Mouse (Mus musculus): Measurements from ENCODE around the gene Bcl2l11.
"Not testable (repeated sequence)": the region's sequence is repeated elsewhere in the genome, so short reads cannot be mapped to it uniquely, and the experiment has no call there.

Gene Bcl2l11

DNA sequence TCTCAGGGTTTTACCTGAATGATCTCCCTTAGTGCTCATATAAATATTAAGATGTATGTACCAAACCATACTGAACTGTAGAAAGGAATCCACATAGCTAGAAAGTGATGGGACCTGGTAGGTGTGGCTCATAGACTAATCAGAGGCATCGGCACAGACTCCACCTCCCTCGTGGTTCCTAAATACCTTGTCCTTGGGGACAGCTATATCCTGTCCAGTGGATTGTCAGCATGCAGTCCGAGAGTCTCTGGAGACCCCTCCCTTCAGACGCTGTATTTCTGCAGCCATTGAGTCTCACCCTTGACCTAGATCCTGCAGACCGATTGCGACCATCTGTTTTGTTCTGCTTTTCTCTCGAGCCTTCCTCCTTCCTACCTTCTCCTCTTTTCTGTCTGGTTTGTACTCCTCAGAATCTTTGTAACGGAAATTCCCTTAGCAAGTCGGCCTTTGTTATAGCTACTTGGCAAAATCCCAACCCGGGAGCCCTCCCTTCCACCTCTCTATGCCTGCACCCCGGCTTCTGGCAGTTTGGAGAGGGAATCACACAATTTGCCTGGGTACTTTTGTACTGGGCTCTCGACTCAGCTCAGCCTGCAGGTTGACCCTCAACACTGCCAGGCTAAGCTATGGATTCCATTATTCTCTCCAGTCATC, 50.7 kb downstream of the Bcl2l11 start:
- no peak for DNase-seq

DNA sequence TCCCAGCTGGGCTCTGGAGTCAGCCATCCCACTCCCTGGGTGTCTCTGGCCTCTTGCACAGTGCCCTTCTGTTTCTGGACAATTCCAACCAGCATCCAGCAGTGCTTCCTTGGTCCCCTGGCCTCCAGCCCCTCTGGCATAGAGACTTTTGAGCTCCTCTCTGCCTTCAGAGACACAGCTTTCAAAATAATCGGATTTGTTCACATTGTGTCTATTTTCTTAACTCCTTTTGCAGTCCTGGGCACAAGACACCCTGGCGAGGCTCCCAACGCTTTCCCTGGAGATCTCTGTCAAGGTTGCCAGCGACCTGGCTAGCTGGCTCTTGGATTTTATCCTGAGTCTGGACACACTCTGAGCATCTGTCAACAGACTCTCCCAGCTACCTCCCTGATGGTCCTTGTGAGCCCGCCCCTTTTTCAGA, 51.4 kb downstream of the Bcl2l11 start:
- DNase-seq = peak; percentile 18

DNA sequence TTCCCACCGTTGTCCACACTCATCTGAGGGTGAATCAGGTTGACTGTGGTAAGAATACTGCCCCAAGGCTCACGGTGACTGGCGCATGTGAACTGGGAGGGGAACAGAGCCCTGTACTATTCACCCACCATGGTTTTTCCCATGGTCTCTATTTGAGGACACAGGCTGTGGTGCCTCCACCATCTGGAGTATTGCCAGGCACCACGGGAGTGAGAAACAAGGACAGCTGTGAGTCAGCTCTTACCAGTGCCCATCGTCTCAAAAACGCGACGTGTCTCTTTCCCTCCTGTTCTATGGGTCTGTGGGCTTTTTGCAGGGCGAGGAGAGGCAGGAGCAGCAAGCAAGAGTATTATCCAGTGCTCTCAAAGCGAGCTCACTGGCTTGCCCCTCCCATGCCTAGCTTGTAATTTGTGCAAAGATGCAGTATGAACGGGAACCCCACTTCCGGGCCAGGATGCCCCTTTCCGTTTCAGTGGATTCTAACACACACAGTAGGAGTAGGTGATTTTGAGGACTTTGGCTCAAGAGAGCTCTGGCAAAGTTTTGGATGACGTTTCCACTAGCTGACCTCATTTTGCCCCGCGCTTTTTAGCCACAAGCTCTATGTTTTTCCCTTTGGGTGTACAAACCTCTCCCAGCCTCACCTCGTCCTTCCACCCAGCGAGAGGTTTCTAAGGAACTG, 53.4 kb downstream of the Bcl2l11 start:
- no peak for DNase-seq

DNA sequence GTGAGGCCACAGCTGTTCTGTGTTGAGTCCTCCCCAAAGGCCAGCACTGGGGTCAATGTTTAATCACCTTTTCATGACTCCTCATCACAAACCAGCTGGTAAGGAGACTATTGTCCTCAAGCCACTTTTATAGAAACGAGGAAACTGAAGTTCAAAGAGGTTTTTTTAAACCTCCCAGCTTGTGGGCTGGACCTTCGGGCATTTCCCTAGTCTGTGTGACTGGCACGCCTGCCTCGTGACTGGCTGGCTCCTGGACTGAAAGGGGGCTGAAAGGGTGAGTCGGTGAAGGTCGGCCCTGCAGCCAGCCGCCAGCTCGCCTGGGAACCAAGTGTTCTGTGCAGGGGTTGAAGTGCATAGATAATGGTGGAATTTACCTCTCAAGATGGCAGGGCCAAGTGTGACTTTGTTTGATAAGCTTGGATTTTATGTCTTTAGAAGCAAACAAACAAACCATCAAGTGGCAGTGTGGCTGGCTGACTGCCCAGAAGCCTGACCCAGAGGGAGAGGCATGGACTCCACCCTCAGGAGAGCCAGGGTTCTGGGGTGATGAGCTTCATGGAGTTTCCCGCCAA, 54.1 kb downstream of the Bcl2l11 start:
- no peak for DNase-seq

DNA sequence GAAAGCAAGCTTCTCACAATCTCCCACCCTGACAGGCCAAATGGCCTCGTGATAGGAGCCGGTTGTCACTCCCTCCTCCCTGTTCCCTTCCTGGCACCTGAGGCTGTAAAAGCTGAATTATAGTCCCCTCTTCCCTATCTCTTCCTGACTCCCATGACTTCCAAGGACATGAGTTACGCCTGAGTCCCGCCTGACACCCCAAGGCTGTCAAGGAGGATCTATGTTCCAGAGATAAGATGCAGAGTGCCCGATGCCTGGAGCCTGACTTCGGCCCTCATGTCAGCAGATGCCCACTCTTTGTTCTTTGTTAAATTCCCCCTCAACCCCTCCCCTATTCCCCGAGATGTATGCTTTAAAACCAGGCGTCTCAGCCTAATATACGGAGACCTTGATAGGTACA, 56.3 kb downstream of the Bcl2l11 start:
- not testable (repeated sequence) for DNase-seq

DNA sequence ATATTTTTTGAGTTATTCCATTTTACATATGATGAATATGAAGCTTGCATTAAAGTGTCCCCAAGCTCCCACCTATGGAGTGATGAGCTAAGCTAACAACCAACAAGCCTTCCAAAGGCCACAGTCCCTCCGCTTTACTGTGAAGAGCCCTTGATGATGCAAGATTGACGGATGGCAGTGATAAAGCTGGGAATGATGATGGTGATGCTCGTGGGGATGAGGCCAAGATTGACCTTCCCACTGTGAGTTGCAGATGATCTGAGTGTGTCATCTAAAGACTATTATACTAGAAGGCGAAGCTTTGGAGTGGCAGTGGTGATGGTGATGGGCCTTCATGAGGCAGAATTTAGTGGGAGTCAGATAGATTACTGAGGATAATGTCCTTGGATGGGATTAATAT, 56.9 kb downstream of the Bcl2l11 start:
- no peak for DNase-seq

DNA sequence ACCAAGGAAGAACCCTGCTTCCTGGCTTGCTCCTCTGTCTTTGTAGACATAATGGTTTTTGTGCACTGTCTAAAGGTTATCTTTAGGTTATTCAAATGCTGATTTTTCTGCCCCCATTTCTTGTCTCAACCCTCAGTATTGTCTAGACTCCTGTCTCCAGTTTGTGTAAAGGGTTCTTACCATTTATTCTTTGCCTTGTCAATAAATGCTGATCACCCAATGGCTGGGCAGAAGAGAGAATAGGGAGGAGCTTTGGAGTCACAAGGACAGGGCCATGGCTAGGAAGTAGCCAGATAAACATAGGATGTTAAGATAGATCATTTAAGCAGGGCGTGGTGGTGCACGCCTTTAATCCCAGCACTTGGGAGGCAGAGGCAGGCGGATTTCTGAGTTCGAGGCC, 57.9 kb downstream of the Bcl2l11 start:
- no peak for DNase-seq

DNA sequence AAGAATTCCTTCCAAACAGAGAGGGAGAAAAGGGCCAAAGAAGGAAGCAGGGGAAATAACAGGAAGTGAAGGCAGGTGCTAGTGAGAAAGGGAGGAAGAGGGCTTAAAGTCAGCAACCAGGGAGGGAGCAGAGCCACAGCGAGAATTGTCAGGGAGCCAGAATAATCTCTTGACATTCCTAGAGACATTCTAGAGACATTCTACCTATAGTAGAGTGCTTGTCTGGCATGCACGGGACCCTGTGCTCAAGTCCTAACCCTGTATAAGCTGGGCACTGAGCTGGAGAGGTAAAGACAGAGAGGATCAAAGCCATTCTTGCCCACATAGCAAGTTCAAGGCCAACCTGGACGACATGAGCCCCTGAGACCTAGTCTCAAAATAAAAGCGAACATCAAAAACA, 60.1 kb downstream of the Bcl2l11 start:
- no peak for DNase-seq

DNA sequence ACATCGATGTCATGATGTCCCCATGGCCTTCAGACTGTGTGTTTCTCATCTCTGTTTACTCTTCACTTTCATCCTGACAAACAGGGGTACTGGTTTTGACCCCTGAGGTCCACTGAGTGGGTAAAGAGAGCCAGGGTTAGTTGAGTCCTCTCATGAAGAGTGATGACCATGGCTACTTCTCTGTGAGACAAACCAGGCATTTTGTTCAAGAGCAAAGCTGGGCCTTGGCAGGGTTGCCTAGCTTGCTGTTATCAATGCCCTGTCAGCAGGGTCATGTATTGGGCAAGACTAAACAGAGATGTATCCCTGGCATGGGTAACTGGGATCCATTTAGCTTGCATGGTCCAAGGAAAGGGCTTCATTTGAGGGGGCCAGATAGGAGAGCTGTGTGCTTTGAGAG, 61.4 kb downstream of the Bcl2l11 start:
- no peak for DNase-seq

DNA sequence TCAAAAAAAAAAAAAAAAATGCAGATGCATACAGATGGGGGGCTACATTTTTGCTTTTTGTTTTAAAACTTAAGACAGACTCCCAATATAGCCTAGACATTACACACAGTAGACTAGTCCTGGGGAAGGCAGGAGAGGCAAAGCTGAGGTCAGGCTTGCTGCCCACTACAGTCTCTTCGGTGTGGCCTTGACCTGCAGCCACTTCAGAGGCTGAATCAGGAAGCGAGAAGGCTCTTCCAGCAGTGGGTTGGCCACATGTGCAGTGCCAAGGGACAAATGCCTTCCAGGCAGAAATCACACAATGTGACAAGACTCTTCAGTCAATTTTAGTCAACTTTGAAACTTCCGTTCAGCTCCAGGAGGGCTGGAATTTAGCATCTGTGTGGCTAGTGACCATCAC, 62.6 kb downstream of the Bcl2l11 start:
- no peak for DNase-seq

DNA sequence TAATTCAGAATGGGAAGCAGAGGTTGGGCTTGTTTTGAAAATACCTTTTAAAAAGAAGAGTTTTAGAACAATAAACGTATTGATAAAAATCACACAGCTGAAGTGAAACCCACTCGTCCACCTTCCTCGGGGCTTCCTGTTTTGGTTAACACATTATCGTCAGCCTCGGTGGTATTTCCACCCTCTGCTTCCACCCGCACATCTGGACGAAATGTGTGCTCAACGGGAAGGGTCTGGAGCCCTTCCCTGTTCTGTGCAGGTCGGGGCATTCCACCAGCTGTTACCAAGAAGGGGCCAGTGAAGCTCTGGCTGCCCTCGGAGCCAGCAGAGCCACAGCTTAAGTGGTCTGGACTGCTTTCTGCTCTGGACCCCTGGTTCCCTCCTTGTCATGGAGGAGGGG, 63.9 kb downstream of the Bcl2l11 start:
- DNase-seq = no peak

DNA sequence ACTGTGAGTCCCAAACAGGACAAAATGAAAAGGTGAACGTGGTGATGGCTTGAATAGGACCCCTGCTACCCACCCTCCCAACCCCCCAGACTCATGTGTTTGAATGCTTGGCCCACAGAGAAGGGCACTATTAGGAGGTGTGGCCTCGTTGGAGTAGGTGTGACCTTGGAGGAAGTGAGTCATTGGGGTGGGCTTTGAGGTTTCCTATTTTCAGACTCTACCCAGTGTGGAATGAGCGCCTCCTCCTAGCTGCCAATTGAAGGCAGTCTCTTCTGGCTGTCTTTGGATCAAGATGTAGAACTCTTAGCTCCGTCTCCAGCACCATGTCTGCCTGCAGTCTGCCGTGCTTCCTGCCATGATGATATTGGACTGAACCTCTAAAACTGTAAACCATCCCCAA, 64.4 kb downstream of the Bcl2l11 start:
- no peak for DNase-seq

DNA sequence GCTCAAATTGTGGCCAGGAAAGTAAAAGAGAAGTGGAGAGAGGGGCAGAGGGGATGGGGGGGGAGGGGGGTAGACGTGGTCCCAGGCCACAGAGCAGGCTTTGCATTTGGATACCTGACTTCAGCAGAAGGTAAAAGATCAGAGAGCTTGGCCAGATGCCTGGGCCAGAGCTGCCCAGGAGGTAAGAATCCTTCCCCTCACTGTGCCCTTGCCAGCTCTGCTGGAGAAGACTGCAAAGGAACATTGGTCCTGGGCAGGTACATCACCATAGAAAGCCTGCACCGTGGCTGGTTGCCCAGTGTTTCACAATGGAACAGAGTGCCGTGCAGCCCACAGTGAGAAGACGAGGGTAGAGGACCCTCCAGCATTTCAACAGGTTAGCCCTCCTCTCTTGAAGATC, 67.6 kb downstream of the Bcl2l11 start:
- no peak for DNase-seq

DNA sequence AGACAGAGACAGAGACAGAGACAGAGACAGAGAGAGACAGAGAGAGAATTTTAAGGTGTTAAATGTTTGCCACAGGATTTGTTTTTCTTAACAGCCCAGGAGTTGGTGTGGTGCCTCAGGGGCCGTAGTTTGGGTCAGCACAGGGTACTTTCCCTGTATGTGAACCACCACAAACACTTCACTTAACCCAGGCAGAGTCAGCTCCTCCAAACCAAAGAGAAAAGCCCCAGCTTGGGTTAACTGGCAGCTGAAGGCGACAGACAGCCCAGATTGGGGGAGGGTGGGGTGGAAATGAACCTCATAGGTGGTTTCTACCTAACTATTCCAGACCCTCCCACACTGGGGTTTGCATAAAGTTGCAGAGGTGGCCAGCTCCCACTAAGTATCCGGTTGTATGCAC, 71.5 kb downstream of the Bcl2l11 start:
- no peak for DNase-seq

DNA sequence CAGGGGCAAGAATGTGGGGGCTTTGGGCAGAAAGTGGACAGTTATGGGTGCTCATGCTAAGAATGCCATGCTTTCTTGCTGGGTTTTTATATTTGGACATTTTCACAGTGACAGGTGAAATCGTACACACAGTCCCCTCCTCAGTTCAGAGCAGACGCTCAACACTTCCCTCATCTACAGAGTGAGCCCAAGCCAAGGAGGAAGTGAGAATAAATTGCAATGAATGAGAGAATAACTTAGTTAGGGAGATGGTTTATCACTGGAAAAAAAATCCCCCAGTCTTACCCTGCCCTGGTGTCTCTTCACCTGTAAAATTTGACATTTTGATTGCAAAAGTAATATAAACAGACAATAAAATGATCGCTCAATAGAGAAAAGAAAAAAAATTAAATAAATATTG, 77.3 kb downstream of the Bcl2l11 start:
- DNase-seq = no peak

DNA sequence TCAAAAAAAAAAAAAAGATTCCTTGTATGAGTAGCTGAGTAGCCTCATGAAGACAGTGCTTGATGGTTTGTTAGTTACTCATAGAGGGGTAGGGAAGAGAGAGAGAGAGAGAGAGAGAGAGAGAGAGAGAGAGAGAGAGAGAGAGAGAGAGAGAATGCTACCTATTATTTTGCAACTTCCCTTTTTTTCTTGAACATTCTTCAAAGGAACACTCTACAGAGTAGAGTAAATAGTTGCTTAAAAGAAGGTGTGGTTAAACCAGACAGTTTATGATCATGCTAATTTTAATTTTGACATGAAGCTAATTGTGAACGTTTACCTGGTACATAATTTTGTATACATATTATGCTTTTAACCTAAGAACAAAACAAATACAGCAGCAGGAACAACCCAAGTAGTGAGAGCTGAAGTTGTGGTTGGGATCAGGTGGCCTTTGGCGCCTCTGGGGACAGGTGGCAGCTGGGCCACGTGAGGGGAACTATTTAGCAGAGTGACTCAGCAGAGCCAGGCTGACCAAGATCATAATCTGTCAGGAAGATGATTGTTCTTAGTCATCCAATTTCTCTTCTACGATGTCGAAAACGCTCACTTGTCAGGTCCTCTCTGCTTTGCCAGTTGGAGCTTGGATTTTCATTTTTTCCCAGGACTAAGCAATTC, 78.0 kb downstream of the Bcl2l11 start:
- no peak for DNase-seq

DNA sequence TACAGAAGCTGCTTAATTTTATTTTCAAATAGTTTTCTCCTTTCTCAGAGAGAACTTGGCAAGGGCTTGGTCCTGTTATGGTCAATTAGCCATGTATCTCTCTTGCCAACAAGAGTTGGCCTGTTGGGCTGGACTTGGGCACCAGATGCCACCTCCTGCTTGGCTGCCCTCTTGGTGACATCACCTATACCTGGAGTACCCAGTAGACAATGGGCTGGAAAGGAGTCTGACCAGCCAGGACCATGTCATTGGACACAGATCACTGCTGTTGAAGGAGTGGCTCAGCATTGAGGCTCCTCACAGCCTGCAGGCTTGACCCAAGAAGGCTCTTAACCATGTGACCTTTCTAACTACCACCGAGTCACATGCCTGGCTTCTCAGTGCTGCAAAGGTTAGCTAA, 82.7 kb downstream of the Bcl2l11 start:
- DNase-seq = peak; percentile 4

DNA sequence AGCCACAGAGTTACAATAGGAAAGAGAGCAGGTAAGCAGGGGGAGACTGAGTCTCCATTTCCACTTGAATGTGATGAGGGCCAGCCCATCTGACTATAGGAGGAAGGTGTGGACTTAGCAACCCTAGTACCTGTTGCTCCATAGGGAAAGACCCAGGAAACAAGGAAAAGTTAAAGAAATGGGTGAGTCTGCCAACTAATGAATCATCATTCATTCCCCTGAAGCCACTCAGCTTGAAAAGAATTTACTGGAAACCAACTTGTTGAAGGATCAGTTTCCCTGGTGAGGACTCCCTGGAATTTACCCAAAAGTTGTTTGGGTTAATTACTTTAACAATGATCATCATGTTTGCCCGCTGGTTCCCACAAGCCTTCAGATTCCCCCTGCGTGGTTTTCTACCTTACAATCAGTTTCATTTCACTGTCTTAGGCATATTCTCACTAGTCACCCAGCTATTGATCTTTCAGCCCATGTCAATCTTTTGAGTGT, 84.0 kb downstream of the Bcl2l11 start:
- DNase-seq = no peak

DNA sequence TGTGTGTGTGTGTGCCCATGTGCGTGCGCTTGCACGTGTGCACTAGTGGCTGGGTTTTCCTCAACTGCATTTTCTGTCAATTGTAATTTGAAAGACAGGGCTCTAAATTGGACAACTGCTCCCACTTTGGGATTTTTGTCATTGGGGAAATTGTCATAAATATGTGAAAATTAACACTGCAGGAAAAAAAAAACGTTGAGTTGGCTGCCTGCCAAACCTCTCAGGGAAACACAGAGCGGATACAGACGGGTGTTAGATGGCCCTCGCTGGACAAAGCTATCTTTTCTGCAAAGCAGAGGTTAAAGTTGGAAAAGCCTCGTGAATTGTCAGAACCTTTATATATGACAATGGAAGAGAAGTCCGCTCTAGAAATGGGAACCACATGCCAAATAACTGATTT, 84.5 kb downstream of the Bcl2l11 start:
- DNase-seq = no peak

DNA sequence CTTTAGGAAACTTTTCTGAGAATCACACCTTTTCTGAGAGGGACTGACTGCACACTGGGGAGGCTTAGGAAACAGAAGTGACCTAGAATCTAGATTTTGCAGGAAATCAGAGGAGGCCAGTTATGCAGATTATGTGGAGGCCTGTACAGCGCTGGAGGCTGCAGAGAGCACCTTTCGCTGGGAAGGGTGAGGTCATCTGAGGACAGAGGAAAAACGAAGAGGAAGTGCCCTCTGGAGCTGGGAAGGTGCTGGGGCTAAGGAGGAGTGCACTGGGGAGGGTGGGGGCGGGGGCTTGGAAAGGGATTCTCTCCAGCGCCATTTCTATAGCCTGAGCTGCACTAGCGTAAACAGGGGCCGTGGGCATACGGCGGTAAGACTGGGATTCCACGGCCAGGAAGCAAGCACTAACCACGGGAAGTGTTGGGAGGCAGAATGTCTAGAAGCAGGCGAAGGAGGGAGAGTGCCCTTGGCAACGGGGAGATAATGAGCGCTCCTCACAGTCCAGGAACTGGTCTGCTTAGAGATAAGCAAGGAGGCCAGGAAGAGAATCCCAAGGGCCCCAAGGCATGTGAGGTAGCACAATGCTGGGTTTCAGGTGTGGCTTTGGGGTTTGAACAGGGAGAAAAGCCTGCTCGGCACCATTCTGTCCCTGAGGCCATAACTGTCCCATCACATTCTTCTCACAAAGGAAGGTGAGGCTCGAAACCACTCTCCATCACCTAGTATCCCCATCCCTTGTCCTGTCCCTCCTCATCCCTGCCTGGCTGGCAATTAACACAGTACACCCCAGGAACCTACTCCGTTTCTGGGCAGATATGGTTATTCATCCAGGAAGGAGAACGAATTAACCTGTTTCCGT, 85.4 kb downstream of the Bcl2l11 start:
- DNase-seq = no peak

DNA sequence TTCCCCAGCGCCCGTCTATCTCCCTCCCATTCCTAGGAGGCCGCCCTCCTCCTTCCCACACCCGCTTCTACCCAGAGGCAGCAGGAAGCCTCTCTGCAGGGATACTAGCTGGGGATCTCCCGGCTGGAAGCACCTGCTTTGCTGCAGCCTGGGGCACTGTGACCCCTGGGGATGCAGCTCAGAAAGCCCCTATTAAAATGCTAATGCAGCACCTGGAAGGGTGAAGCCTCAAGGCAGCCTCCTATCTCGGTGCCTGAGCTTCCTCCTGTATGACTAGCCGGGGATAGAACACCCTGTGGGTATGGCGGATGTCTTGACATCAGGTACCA, 86.0 kb downstream of the Bcl2l11 start:
- no peak for DNase-seq
